Mouse (Mus musculus): ENCODE measurements at regions not wholly inside any gene's neighbourhood (a gene's known extent, or its start where the extent isn't known, plus 50 kb on each side); places are given as distances from the start of the nearest gene placed in this dataset.
A peak's percentile ranks its signal among the peaks of the same experiment; 100 is the strongest.

DNA sequence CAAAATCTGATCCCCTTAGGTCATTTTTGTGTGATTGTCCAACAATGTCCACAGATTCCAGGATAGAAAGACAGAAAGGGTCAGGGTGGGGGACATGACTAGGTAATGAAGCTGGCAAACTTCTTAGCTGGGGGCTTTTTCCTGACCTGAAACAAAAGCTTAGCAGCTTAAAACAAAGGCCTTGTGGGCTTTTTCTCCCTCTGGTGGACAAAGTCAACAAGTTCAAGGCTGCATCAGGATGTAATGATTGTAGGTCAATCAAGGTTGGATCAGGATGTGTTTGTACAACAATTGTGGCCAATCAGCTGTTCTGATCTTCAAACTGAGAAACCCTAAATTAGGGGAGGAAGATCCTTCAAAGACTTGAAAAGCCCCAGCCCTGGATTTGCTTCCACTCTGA is 252.0 kb upstream of the Prkcq start:
- H3K36me3 ChIP-seq (ENCODE audit: control insufficient read depth, insufficient read depth): no peaks in the 10 kb centered on the region
- H3K9me3 ChIP-seq (ENCODE audit: control insufficient read depth): no peaks in the 10 kb centered on the region
- H3K27me3 ChIP-seq (replicated peaks; ENCODE audit: control insufficient read depth, insufficient read depth, low read length): no peaks in the 10 kb centered on the region
- H3K4me1 ChIP-seq (replicated peaks; ENCODE audit: control insufficient read depth, insufficient read depth, low read length): no peaks in the 10 kb centered on the region
- TF ChIP-seq CTCF (IDR thresholded peaks at IDR 0.05; ENCODE audit: low read depth): peak; percentile 59
- no peak overlapping the region for H3K9ac ChIP-seq (ENCODE audit: low read depth, low read length)
- no peak overlapping the region for H3K4me2 ChIP-seq (replicated peaks; ENCODE audit: low read depth)
- no peak for ATAC-seq
- H3K4me3 ChIP-seq (ENCODE audit: low read depth, low read length): no peak overlapping the region
- no peak overlapping the region for H3K27ac ChIP-seq (ENCODE audit: low read depth, low read length)

DNA sequence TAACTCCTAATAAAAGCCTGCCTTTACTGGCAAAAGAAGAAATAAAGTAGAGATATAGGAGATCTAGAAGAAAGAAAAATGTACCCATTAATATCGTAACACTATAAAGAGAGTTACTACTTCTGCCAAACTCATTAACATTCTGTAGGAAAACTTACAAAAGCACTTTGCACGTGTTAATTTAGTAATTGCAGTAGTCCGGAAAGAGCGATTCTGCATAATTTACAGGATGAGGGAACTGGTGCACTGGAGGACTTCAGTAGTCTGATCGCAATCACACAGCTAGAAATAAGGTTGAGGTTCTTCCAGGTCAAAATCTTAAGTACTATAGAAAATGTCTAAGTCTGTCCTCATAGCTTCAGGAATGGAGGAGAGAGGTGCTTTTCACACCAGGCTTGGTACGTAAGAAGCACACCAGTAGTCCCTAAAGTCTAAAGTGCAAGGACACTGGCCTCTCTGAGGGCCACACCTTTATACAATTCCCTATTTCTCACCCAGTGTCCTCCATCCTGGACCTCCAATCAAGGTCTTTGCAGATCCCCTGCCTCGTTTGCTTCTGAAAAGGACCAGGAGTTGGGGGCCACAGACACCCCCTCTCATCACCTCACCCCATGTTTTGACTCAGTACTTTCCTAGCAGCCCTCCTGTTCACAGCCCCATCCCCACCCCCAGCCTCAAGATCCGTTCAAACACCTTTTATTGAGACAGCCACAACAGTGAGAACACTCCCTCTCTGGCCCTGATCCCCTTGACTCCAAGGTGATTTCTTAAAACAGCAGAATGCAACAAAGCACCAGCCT is 251.0 kb upstream of the Prkcq start:
- Histone ChIP-seq H3K36me3 (ENCODE audit: control insufficient read depth, insufficient read depth) (no peaks in the 10 kb centered on the region), H3K9me3 (ENCODE audit: control insufficient read depth) (no peaks in the 10 kb centered on the region), H3K4me1 (replicated peaks; ENCODE audit: control insufficient read depth, insufficient read depth, low read length) (no peaks in the 10 kb centered on the region), H3K9ac (ENCODE audit: low read depth, low read length) (no peak overlapping the region), H3K4me2 (replicated peaks; ENCODE audit: low read depth) (no peak overlapping the region), H3K27me3 (replicated peaks; ENCODE audit: control insufficient read depth, insufficient read depth, low read length) (no peaks in the 10 kb centered on the region), H3K4me3 (ENCODE audit: low read depth, low read length) (no peak overlapping the region), H3K27ac (ENCODE audit: low read depth, low read length) (no peak overlapping the region)
- no peak for ATAC-seq
- WGBS: 62% methylated on average over 8 of the region's 8 CpGs
- no peak for TF ChIP-seq CTCF (IDR thresholded peaks at IDR 0.05; ENCODE audit: low read depth)

DNA sequence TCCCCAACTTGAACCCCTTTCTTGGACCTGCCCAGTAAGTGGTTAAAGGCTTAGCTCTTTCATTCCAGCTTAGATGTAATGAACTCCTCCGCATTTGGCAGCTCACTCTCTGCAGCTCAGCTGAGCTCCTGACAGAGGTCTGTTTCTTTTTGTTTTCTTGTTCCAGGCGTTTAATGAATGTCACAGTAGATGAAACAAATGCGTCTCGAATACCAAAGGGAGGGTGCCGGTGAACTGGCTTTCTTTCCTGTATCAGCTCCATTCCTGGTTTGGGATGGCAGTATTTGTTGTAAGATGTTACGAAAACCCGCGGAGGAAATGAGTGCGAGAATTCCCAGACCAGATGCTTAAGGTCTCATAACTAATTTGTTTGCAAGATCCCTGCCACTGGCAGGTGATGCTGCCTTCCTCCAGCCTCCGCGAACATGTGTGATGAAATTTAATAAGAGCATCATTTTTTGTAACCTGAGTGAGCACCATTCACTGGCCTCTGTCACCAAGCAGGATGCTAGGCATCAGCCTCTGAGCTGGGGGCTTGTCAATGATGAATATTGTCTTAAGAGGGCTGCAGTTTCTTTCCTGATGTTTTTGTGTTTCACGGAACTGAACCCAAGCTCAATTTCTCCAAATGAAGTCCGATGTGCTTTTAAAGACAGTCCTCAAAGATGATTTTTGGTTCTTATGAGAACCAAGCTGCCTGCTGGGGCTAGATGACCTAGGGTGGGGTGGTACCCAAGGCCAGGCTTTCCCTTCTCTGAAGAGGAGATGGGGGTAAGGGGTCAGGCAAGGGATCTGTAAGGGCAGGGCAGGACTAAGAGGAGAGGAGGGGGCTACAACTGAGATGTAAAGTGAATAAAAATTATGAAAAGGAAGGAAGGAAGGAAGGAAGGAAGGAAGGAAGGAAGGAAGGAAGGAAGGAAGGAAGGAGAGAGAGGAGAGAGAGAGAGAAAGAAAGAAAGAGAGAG is 250.1 kb upstream of the Prkcq start:
- no peak overlapping the region for H3K9ac ChIP-seq (ENCODE audit: low read depth, low read length)
- no peaks in the 10 kb centered on the region for H3K4me1 ChIP-seq (replicated peaks; ENCODE audit: control insufficient read depth, insufficient read depth, low read length)
- no peak overlapping the region for H3K27ac ChIP-seq (ENCODE audit: low read depth, low read length)
- H3K36me3 ChIP-seq (ENCODE audit: control insufficient read depth, insufficient read depth): no peaks in the 10 kb centered on the region
- no peak for ATAC-seq
- WGBS: 37% methylated on average over 13 of the region's 13 CpGs
- no peak overlapping the region for H3K4me2 ChIP-seq (replicated peaks; ENCODE audit: low read depth)
- no peak overlapping the region for H3K4me3 ChIP-seq (ENCODE audit: low read depth, low read length)
- H3K27me3 ChIP-seq (replicated peaks; ENCODE audit: control insufficient read depth, insufficient read depth, low read length): no peaks in the 10 kb centered on the region
- no peaks in the 10 kb centered on the region for H3K9me3 ChIP-seq (ENCODE audit: control insufficient read depth)
- no peak for TF ChIP-seq CTCF (IDR thresholded peaks at IDR 0.05; ENCODE audit: low read depth)

DNA sequence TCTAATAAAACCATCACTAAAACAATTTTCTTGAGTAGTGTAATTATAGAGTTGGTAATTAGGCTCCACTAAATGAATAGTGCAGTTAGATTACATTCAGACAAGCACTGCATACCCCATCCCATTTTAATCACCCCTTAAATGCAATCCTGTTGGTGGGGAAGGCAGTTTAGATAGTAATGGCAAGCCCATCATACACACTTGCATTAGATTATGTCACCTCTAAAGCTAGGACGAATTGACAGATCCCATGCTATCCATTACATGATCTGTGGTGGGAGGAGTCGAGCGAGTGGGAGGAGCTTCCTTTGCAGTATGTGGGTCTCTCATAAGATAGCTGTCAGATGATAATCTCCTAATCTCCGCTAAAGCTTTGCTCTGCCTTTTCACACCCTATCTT is 247.9 kb upstream of the Prkcq start:
- Histone ChIP-seq H3K27me3 (replicated peaks; ENCODE audit: control insufficient read depth, insufficient read depth, low read length) (no peaks in the 10 kb centered on the region), H3K9me3 (ENCODE audit: control insufficient read depth) (no peaks in the 10 kb centered on the region), H3K4me3 (ENCODE audit: low read depth, low read length) (no peak overlapping the region), H3K4me2 (replicated peaks; ENCODE audit: low read depth) (no peak overlapping the region), H3K4me1 (replicated peaks; ENCODE audit: control insufficient read depth, insufficient read depth, low read length) (no peaks in the 10 kb centered on the region), H3K9ac (ENCODE audit: low read depth, low read length) (no peak overlapping the region), H3K27ac (ENCODE audit: low read depth, low read length) (no peak overlapping the region), H3K36me3 (ENCODE audit: control insufficient read depth, insufficient read depth) (no peaks in the 10 kb centered on the region)
- whole genome bisulfite sequencing: 65% methylated on average over 4 of the region's 4 CpGs
- ATAC-seq: no peak
- TF ChIP-seq CTCF (IDR thresholded peaks at IDR 0.05; ENCODE audit: low read depth): no peak

DNA sequence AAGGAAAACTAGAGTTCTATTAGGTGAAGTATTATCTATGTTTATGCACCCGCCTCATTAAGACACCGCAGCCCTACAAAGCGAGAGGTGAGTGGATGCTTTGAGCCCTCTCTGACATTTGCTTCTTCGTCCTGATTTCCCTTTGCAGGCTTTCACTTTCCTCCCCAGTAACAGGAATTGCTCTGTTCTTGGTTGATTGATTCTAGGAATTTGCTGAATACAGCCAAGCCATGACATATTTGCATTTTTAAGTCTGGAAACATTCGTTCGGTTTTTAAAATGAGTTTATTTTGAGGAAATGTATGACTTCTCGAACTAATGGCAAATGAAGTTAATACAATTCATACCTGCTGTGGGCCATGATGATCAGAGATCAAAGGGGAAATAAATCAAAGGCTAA is 246.5 kb upstream of the Prkcq start:
- H3K9me3 ChIP-seq (ENCODE audit: control insufficient read depth): no peaks in the 10 kb centered on the region
- H3K4me2 ChIP-seq (replicated peaks; ENCODE audit: low read depth): no peak overlapping the region
- H3K4me1 ChIP-seq (replicated peaks; ENCODE audit: control insufficient read depth, insufficient read depth, low read length): no peaks in the 10 kb centered on the region
- H3K27me3 ChIP-seq (replicated peaks; ENCODE audit: control insufficient read depth, insufficient read depth, low read length): no peaks in the 10 kb centered on the region
- H3K36me3 ChIP-seq (ENCODE audit: control insufficient read depth, insufficient read depth): no peaks in the 10 kb centered on the region
- no peak overlapping the region for H3K27ac ChIP-seq (ENCODE audit: low read depth, low read length)
- WGBS: 72% methylated on average over 7 of the region's 7 CpGs
- no peak for ATAC-seq
- no peak overlapping the region for H3K4me3 ChIP-seq (ENCODE audit: low read depth, low read length)
- no peak for TF ChIP-seq CTCF (IDR thresholded peaks at IDR 0.05; ENCODE audit: low read depth)
- no peak overlapping the region for H3K9ac ChIP-seq (ENCODE audit: low read depth, low read length)

DNA sequence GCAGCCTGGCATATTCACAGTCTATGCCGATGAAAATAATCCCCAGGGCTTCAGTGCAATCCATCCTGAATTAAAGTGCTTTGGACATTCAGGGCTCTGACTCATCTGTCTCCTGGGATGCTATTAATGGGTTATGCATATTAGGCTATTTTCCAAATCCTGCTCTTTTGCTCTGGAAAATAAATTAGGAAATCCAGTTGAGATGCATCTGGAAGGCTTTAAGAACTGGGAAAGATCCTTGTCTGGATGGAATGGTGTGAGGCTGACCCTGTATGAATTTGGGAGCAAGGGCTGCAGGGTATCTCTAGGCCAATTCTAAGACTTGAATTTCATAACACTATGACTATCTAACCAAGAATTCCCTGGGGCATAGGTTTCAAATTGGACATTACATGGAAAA is 234.5 kb upstream of the Prkcq start:
- no peaks in the 10 kb centered on the region for H3K9me3 ChIP-seq (ENCODE audit: control insufficient read depth)
- H3K9ac ChIP-seq (ENCODE audit: low read depth, low read length): no peak overlapping the region
- 70% methylated on average over 1 of the region's 1 CpGs for WGBS
- no peak overlapping the region for H3K4me2 ChIP-seq (replicated peaks; ENCODE audit: low read depth)
- no peaks in the 10 kb centered on the region for H3K4me1 ChIP-seq (replicated peaks; ENCODE audit: control insufficient read depth, insufficient read depth, low read length)
- no peak overlapping the region for H3K27ac ChIP-seq (ENCODE audit: low read depth, low read length)
- no peak for ATAC-seq
- no peaks in the 10 kb centered on the region for H3K36me3 ChIP-seq (ENCODE audit: control insufficient read depth, insufficient read depth)
- H3K27me3 ChIP-seq (replicated peaks; ENCODE audit: control insufficient read depth, insufficient read depth, low read length): no peaks in the 10 kb centered on the region
- no peak for TF ChIP-seq CTCF (IDR thresholded peaks at IDR 0.05; ENCODE audit: low read depth)
- H3K4me3 ChIP-seq (ENCODE audit: low read depth, low read length): no peak overlapping the region

All from intestine, postnatal 0 days (tissue).